Mouse (Mus musculus) adrenal gland, adult 18-20 months (tissue): Measurements from ENCODE around the gene Lurap1. TPM values are rescaled to one million over a fixed set of nuclear protein-coding genes. Genes with fewer than 3 reads are reported as not detected.

Experiments
- DNase-seq, 2 experiments: peaks; one replicate each; pipeline ENCODE4 v3.0.0; 2021 to 2022; ENCODE audit warnings: low spot score in 2 of 2
- total RNA-seq, 2 experiments: library from RNA; stranded (reverse); gene quantifications; 1 replicate in 1 of 2; 2 replicates in 1 of 2; pipeline ENCODE4 v1.2.3; 2021

Gene Lurap1
- total RNA-seq, 2 experiments from 2014 or later: 9.8 to 12.3 TPM

DNA sequence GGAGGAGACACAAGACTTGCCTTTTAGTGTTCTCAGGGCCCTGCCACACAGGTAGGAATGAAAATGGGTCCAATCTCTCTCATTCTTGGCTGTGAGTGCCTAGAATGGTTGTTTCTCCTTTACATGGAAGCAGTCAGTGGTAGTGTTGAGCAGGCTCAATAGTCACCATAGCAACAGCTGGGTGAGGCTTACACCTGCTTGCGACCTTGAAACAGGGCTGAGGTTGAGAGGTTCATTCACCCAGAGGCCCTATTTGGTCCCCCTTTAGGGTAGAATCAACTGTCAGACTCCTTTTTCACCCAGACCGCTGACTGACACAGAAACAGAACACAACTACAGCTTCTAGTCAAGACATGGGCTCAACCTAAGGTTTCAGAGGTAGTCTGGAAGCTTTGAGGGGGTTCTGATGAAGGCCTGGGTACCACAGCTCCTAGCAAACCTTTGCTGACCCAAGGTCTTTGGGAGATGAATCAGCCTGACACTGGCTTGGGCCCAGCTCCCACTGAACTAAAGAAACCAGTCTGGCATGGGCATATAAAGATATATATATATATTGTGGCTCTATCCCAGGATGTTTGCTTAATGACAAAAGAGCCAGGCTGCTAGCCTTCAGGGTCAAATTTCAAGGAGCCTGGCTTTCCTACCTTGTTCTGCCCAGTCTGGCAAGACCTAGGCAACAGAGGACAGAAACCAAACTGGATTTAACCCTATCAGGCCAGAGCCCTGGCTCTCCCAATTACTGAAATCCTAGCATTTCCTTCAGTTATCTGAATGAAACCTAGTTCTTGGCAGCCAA is 13.8 kb upstream of the Lurap1 start:
- no peak for DNase-seq

DNA sequence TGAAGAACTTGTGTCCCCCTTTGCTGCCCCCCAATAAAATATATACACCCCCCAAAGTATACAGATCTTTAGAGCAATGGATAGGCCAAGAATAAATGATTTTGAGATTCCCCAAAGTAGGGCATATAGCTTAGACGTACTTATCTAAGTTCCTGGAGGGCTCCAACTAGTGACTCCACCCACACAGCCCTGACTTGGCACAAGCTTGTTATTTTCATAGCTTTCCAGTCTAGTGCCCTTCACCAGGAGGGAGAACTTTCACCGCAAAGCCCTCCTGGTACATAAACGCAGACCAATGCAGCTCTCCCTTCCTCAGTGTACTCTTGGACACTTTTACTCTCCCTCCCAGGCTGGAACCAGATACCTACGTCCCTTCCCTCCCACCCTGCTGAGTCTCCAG is 11.0 kb upstream of the Lurap1 start:
- no peak for DNase-seq

DNA sequence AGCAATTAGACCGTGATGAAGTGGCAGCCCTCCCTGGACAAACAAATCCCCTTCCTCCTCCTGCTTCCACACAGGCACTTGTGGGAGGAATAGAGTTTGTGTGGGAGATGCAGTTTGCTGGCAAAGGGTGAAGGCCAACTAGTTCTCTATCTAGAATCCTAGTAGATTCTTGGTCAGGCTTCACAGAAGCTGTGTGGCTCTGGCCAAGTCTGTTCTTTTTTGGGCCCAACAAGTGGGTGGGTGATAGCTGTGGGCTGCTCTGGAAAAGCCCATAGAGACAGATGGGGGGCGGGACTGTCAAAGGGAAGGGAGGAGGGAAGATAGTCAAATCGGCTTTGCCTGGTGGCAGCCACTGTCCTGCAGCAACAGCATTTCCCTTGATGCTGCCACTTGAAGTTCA is 9.6 kb upstream of the Lurap1 start:
- no peak for DNase-seq

DNA sequence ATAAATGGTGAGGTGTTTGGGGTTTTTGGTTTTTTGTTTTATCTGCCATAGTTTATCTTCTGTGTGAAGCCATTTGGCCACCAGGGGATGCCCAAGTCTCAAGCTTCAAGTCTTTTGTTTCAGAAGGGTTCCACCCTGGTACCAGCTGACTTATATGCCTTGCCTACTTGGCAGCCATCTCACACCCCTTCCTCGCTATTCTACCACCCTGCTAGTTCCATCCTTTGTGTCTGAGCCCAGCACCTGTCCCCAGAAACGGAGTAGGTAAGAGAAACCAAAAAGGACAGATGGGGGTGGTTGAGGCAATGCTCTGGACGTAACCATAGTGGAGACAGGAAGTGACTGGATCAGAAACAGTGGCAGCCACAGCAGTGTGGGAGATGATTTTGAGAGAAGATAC is 8.8 kb upstream of the Lurap1 start:
- no peak for DNase-seq

DNA sequence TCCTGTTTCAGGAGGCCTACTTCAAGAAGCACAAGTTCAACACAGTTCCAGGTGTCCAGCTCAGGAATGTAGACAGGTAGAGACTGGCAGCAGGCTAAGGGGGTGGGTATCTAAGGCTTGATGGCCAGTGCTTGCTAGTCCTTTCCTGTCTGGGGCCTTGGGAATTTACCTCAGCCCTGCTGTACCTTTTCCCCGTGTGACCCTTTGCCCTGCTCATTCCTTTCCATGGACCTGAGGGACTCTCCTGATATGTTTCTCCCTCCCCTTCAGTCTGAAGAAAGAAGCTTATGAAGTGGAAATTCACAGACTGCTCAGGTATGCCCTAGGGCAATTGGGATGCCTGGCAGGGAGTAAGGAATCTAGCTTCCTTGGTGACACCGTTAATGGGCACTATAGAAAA is 6.7 kb upstream of the Lurap1 start:
- DNase-seq: no peak

DNA sequence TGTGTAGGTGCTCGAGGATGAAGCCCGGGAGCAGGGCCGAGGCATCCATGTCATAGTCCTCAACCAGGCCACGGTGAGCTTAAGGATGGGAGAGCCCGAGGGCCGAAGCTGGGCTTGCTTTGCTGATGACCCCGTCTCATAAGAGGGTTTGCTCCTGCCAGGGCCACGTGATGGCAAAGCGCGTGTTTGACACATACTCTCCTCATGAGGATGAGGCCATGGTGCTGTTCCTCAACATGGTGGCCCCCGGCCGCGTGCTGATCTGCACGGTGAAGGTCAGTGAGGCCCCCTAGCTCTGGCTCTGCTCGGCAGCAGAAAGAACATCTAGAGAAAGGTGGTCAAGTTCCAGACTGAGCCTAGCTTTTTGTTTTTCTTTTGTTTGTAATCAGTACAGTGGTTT is 1.6 kb upstream of the Lurap1 start:
- DNase-seq: no peak

DNA sequence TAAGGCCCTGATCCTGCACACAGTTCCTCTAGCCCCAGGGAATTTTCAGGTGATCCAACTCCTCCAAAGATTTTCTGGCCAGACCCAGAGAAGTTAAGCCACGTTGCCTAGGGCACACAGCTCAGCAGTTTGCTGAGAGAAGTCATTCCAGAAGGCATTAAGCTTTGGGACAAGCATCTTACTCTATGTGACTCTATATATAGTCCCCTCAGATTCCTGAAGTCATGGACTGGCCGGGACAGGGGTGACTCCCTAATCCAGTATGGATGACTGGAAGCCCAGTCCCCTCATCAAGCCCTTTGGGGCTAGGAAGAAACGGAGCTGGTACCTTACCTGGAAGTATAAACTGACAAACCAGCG is 296 bp downstream of the Lurap1 start:
- no peak for DNase-seq

DNA sequence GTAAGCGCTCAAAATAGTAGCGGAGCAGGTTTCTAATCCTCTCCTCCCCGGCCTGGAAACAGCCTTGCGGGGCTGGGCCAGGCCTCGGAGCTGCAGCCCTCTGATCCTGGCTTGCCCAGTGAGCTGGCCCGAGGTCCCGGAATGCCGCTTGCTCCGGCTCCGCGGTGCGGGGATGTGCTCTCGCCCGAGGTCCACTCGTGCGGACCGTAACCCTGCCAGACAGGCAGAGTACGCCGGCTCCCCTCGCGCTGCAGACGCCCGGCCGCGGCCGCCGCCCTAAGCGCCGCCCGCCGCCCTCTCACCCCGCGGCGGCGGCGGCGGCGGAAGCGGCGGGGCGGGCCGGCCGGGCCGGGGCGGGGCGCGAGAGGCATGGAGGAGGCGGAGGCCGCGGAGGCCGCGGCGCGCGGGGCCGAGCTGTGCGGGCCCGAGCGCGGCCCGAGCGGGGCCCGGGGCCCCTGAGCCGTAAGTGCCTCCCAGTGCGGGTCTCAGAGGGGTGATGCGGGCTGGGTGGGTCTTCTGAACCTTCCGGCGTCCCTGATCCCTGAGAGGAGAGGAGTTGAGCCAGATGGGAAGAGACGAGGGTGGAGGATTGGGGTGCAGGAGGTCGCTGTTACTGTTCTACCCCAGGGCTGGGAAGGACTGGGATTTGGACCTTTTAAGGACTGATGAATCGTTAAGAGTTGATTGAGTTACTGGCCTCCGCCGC is 829 bp downstream of the Lurap1 start:
- DNase-seq: peak; percentile 77 to 80

DNA sequence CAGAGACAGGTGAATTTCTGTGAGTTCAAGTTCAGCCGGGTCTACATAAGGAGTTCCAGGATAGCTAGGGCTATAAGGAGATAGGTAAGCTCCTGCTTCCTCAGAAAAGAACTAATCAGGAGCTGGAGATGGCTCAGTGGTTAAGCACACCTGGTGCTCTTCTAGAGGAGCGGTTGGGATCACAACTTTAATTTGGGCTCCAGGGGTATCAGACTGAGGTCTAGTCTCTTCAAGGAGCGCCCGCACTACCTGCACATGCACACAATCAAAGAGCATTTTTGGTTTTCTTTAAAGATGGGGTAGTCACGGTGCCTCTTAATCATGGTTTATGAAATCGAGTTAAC is 1.4 kb downstream of the Lurap1 start:
- DNase-seq: no peak

DNA sequence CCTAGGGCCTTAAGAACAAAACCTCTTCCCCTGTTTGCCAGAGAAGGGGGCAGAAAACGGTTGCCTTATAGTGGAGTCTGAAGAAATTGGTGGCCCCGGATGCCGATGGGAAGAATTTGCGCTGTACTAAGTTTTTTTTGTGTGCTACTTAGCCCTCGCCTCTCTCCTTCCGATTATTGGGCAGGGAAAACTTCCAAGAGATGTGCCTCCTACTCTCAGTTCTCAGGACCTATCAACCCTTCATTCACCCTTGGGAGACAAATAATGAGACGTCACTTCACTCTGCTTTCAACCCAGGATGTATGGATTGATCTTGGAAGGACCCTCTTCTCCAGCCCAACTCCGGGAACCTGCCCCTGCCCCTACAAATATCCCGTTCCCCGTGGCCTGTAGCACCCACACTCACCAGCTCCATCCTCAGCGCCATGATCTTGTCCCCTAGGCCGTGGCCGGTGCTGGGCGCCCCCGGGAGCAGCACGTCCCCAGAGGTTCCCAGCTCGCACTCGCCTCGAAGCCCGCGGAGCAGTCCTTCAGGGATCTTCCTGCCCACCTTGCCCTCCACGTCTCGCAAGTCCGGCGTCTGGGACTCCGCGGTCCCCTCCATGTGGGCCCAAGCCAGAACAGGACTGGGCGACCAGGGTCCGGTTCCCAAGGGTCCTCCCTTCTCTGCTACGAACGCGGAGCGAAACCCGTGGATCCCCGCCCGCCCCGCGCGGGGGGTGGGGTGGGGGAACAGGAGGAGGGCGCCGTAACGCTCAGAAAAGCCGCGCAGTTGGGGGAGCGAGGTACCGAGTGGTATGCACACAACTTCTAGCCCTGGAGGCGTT is 7.0 kb downstream of the Lurap1 start:
- peak; percentile 72 to 75 for DNase-seq

DNA sequence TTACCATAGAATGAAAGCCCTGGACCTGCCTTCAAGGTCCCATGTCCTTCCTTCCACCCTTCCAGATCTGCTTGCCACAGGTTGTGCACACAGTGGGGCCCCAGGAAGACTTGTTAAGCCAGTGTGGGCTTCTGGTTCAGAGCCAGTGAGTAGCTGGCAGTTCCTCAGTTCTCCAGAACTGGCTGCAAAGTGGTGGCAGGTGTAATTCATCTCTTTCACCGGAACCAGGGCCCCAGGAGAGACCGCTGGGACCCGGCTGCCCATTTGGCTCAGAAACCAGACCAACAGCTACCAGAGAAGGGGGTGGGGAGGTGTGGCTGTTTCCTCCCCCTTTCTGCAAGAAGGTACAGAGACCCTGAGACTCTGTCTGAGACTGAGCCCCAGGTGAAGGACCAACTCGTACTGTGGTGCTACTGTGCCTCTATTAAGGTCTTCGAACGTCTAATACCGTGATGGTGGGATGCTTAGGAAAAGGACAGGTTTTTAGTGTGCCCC is 7.8 kb downstream of the Lurap1 start:
- no peak for DNase-seq

DNA sequence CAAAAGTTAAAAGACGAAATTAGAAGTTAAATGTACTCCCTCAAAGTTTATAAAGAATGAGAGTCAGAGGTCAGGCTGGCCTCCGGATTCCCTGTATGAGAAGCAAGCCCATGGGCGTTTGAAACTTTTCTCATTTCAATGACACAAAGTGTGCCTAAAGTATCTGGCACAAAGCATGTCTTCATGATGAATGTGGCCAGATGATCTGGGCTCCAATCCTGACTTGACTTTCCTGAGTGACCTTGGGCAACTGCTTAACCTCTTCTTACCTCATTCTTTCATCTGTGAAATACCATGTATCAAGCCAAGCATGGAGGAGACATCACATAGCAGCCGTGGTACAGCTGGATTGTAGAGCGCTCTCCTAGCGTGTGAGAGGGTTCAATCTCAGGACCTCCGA is 8.9 kb downstream of the Lurap1 start:
- no peak for DNase-seq

DNA sequence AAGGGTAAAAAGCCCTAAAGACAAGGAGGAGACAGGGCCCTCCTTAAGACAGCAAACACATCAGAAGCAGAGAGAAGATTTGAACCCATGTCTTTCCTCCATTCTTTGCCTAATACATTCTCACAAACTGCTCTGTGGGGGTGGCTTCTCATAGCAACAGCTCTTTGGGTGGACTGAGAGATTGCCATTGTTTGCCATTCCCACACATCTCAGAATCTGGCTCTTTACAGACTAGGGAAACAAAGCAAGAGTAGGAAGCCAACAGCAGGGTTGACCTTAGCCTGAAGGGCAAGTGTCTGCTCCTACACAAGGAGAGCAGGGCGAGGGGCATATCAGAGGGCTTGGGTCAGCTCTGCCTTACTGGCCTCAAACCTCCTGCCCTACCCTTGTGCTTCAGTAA is 9.4 kb downstream of the Lurap1 start:
- DNase-seq: no peak

DNA sequence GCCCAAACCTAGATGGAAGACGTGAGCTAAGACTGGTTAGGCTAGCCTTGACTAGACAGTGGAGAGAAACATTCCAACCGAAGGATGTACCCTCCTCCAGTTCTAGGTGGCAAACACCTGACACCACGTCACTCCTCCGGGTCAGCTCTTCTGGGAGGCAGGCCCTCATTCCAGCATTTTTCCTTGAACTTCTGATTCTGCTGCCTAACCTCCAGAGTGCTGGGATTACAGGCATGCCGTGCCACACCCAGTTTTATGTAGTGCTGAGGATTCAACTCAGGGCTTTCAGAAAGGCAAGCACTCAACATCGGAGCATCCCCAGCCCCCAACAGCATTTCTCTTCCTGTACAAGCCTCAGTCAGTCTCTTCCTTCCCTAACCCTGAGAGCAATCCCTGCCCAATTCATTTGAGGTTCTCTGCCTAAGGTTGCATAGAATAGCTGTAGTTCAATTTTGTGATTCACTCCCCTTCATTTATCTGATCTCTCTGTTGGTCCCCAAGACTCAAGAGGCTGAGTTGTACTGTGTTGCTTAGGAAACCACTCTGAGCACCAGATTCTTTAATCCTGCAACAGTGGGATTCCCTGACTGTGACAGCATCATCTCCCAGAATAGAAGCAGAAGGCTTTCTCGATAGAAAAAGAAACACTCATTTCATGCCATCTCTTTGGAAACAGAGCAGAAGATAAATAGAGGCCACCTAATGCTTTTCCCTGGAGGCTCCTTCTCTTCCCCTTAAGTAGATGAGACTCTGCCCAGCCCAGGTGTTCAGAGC is 10.2 kb downstream of the Lurap1 start:
- DNase-seq: no peak

DNA sequence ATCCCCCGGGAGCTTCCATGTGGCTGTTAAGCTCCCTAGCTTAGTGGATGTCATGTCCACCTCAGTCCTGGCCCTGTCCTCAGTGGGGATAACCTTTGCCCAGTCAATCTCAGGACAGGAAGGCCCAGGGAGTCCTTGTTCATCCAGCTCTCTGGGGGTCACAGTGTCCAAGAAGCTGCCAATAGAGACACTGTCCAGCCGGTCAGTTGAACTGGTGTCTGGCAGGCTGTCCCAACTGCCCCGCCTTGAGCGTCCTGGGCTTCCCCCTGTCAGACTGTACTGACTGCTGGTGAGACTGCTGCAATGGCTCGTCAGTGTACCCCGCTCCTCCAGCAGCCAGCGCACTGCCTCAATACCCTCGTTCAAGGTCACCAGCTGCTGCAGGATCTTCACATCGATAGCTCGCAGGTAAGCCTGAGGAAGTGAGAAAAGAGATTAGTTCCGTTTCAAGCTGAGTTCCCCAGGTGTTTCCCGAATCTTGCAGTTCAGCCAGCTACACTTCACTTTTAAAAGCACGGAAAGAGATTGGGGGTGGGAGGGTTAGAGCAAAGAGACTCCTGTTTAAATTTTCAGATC is 13.6 kb downstream of the Lurap1 start:
- no peak for DNase-seq

DNA sequence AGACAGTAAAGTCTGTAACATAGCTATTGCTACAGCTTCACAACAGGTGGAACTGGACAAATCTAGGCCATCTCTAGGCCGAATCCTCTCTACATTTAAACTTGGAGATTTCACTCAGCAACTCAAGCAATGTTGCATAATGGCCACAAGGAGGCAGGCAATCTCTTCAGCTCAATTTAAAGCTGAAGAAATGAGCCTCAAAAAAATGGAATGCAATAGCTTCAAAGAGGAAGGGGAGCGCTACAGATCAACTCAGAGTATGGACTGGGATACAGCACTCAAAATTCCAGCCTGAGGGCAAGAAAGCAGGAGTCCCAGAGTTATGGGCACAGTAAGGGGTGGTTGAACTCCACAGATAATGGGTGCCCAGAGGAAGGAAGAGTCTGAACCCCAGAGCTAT is 16.1 kb downstream of the Lurap1 start:
- DNase-seq: no peak

DNA sequence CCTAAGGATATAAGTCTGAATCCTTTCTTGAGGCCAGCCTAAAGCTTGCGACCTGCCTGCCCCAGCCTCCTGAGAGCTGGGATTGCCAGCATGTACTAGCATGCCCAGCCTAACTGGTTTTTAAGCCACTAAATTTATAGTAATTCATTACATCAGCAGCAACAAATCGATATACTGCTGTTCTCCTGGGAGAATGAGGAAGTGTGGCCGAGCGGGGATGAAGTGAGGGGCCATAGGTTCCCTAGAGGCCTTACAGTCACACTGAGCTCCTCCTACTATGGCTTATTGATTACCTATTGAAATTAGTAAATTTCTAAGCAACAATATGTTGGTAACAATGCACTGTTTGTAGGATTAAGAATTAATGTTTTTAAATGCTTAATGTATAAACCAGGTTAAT is 18.0 kb downstream of the Lurap1 start:
- DNase-seq: no peak

DNA sequence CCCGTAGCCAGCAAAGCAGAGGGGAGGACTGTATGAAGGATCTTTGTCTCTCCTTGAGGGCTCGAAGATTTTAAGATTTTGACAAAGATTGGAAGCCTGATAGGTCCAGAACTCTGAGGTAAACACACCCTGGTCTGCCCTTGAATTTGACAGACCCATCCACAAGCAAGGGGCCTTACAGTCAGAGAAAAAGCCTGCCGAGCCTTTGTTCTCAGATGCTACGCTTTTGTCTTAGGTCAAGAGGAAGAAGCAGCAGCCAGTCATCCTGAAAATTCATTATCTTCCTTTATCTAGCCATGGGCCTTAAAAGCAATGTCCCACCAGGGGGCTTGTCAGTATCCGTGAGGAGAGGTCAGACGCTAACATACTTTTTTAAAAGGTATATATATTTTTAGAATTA is 23.2 kb downstream of the Lurap1 start:
- no peak for DNase-seq

DNA sequence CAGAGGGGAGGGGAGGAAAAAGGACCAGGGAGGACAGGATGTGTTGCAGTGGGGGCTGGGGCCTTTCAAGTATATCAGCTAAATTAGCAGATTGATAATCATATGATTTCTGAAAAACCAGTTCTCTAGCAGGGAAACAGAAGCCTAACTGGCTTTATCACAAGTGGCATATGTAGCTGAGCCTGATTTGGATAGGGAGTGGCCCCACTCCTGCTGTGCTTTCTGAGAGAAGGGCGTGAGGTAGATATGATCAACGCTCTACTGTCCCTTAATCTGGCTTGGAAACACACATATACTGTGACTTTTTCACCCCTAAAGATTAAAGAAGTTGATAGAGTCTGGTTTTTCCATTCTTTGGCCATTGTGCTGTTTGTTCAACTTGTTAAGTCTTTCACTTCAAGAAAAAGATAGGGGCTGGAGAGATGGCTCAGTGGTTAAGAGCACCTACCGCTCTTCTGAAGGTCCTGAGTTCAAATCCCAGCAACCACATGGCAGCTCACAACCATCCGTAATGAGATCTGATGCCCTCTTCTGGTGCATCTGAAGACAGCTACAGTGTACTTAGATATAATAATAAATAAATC is 25.2 kb downstream of the Lurap1 start:
- DNase-seq: no peak
